Mouse (Mus musculus): ENCODE data around the gene Rnf220. TPM values are rescaled to one million over a fixed set of nuclear protein-coding genes. Genes with fewer than 3 reads are reported as not detected.
A peak's percentile ranks its signal among the peaks of the same experiment; 100 is the strongest.

Rnf220 gene
- polyA plus RNA-seq, 1 experiment from 2014 or later = 76.0 TPM

DNA sequence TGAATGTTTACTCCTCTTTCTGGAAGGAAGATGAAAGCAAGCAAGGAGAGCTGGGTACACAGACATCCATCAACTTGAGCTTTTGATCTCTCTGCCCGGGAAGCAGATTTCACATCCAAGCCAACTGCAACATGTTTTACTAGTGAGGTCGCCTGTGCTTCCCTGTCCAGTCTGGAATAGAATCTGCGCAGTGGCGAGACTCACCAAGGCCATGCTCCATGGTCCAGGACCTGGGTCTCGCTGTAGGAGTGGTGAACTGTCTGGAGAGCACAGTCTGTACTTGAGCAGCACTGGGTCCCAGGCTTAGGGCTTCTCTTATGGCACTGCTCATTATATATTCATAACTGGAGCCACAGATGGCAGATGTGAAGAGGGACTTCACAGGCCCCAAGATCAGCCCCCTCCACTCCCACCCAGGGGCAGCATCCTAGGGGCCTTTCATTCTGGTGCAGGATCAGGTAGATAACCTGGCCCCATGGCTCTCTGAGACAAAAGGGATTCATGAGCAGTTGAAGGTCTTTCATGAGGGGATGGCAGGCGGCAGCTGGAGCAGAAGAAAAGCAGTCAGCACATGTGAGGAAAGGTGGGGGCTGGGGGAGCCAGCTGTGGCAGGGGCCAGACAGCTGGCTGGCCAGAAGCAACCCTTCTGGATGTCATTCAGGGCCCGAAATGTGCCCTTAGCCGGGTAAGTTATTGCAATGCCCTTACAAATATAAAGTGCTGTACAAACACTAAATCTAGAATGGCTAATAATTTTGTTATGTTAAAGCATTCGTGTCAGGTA is 30.5 kb upstream of the Rnf220 start:
- Histone ChIP-seq H3K27me3 (ENCODE audit: insufficient read depth, low read length) (peaks cover 16% of the 10 kb centered on the region; the same call in 1 of the 2 replicates), H3K4me2 (replicated peaks; ENCODE audit: low read depth, low read length) (no peak overlapping the region), H3K36me3 (ENCODE audit: insufficient read depth, low read length) (no peaks in the 10 kb centered on the region), H3K4me1 (ENCODE audit: insufficient read depth, low read length) (no peaks in the 10 kb centered on the region), H3K4me3 (ENCODE audit: low read length) (no peak overlapping the region), H3K9ac (replicated peaks; ENCODE audit: low read length) (no peak overlapping the region), H3K9me3 (ENCODE audit: low read length) (no peaks in the 10 kb centered on the region), H3K27ac (ENCODE audit: low read length) (no peak overlapping the region)
- WGBS = 44% methylated on average over 9 of the region's 9 CpGs
- no peak for ATAC-seq (ENCODE audit: low FRiP score, low TSS enrichment)

DNA sequence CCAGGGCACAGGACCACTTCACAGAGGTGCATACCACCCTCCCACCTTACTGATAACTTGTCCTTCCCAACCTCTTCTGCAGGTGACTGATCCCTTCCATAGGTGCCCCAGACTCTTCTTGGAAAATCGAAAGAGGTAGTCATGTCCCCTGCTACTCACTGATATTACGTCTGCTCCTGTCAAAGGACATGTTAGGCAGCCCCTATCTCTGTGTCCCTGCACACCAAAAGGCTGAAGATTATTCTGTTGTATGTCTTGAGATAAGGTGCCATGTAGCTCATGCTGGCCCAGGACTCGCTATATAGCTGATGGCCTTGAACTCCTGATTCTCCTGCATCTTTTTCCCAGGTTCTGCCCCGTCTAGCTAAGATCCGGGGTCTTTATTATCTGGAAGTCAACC is 29.1 kb upstream of the Rnf220 start:
- no peaks in the 10 kb centered on the region for H3K36me3 ChIP-seq (ENCODE audit: insufficient read depth, low read length)
- 92% methylated on average over 5 of the region's 5 CpGs for WGBS
- H3K27me3 ChIP-seq (ENCODE audit: insufficient read depth, low read length) = peaks cover 16% of the 10 kb centered on the region; the same call in 1 of the 2 replicates
- no peak overlapping the region for H3K9ac ChIP-seq (replicated peaks; ENCODE audit: low read length)
- ATAC-seq (ENCODE audit: low FRiP score, low TSS enrichment) = no peak
- no peak overlapping the region for H3K4me3 ChIP-seq (ENCODE audit: low read length)
- H3K27ac ChIP-seq (ENCODE audit: low read length) = no peak overlapping the region
- H3K9me3 ChIP-seq (ENCODE audit: low read length) = no peaks in the 10 kb centered on the region
- H3K4me2 ChIP-seq (replicated peaks; ENCODE audit: low read depth, low read length) = no peak overlapping the region
- no peaks in the 10 kb centered on the region for H3K4me1 ChIP-seq (ENCODE audit: insufficient read depth, low read length)

DNA sequence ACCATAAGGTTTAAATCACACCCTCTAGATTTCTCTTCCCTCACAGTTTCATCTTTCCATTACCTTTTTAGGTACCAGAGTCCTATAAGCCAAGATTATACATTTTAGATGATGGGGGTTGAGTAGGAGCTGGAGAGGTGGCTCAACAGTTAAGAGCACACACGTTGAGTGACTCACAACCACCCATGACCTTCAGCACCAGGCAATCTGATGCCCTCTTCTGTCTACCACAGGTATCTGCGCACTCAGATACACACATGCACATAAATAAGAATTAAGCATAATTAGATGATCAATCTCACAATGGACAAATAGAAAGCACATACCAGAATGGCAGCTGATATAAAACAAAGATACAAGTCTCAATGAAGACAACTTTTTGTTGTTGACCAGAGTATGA is 24.5 kb upstream of the Rnf220 start:
- Histone ChIP-seq H3K9ac (replicated peaks; ENCODE audit: low read length) (no peak overlapping the region), H3K27me3 (ENCODE audit: insufficient read depth, low read length) (peaks cover 17% of the 10 kb centered on the region), H3K36me3 (ENCODE audit: insufficient read depth, low read length) (no peaks in the 10 kb centered on the region), H3K4me3 (ENCODE audit: low read length) (no peak overlapping the region), H3K27ac (ENCODE audit: low read length) (no peak overlapping the region), H3K9me3 (ENCODE audit: low read length) (no peaks in the 10 kb centered on the region), H3K4me1 (ENCODE audit: insufficient read depth, low read length) (no peaks in the 10 kb centered on the region), H3K4me2 (replicated peaks; ENCODE audit: low read depth, low read length) (no peak overlapping the region)
- ATAC-seq (ENCODE audit: low FRiP score, low TSS enrichment) = no peak
- 69% methylated on average over 2 of the region's 2 CpGs for WGBS

DNA sequence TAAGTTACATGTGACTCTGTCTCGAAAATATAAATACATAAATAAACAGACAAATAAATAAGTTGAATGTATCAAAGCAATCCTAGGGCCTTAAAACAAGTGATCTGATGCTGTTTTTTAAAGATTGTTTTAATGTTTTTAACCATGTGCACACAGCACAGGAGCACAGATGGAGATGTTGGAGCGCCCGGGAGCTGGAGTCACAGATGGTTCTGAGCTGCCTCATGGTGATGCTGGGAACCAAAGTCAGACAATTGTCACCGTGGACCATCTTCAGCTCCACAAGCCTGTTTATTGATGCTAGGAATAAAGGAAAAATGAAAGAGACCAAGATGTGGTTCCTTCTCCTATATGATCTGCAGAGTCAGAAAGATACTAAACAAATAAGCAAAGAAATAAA is 21.4 kb upstream of the Rnf220 start:
- Histone ChIP-seq H3K9me3 (ENCODE audit: low read length) (no peaks in the 10 kb centered on the region), H3K4me1 (ENCODE audit: insufficient read depth, low read length) (no peaks in the 10 kb centered on the region), H3K4me2 (replicated peaks; ENCODE audit: low read depth, low read length) (no peak overlapping the region), H3K27me3 (ENCODE audit: insufficient read depth, low read length) (peaks cover 5% of the 10 kb centered on the region; the same call in 1 of the 2 replicates), H3K27ac (ENCODE audit: low read length) (no peak overlapping the region), H3K36me3 (ENCODE audit: insufficient read depth, low read length) (no peaks in the 10 kb centered on the region), H3K9ac (replicated peaks; ENCODE audit: low read length) (no peak overlapping the region), H3K4me3 (ENCODE audit: low read length) (no peak overlapping the region)
- 88% methylated on average over 4 of the region's 4 CpGs for WGBS
- ATAC-seq (ENCODE audit: low FRiP score, low TSS enrichment) = no peak

DNA sequence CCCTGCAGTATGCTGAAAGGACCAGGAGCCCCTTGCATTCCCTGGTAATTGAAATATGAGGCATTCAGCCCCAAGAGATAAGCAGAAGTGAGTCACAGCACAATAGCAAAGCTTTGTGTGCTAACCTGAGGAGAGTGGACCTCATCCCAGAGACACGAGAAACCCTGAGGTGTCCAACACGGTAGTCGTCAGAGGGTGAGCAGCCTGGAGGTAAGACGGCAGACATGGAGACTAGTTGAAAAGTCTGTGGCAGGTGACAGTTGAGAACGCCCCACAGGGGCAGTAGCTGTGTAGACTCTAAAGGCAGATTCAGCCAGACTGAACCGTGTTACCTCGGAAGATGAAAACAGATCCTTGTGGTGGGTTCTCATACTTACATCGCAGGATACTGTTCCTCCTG is 2.2 kb upstream of the Rnf220 start:
- peaks cover 6% of the 10 kb centered on the region; the same call in 1 of the 2 replicates for H3K9me3 ChIP-seq (ENCODE audit: low read length)
- H3K36me3 ChIP-seq (ENCODE audit: insufficient read depth, low read length) = no peaks in the 10 kb centered on the region
- no peak for ATAC-seq (ENCODE audit: low FRiP score, low TSS enrichment)
- H3K27me3 ChIP-seq (ENCODE audit: insufficient read depth, low read length) = peaks cover 47% of the 10 kb centered on the region
- 89% methylated on average over 8 of the region's 8 CpGs for WGBS
- no peak overlapping the region for H3K9ac ChIP-seq (replicated peaks; ENCODE audit: low read length)
- no peak overlapping the region for H3K27ac ChIP-seq (ENCODE audit: low read length)
- no peak overlapping the region for H3K4me3 ChIP-seq (ENCODE audit: low read length)
- peaks cover 25% of the 10 kb centered on the region for H3K4me1 ChIP-seq (ENCODE audit: insufficient read depth, low read length)
- no peak overlapping the region for H3K4me2 ChIP-seq (replicated peaks; ENCODE audit: low read depth, low read length)

DNA sequence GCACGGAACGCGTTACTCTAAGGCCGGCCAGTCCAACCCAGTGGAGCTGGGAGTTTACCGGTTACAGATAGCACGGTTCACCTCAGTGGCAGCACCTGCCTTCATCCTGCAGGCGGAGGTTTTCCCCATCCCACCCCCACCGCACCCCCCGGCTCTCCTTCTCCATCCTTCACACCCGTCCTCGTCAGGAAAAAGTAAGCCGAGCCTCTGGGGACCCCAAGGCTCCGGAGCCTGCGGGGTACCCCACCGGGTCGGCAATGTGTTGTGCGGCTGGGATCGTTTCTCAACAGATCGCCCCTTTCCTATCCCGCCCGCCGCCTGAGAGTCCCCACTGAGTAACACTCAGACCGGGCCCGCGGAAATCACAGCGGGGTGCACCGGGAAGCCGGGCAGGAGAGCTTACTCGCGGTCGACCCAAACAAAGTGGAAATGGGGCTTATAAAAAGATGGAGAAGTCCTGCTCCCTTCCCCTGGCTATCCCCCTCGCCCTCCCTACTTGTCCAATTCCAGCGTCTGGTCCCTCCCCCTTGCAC is 917 bp downstream of the Rnf220 start:
- Histone ChIP-seq H3K27ac (ENCODE audit: low read length) (no peak overlapping the region), H3K4me3 (ENCODE audit: low read length) (peak overlapping the region; percentile 52), H3K27me3 (ENCODE audit: insufficient read depth, low read length) (peaks cover 68% of the 10 kb centered on the region), H3K9ac (replicated peaks; ENCODE audit: low read length) (peak overlapping the region; percentile 55; the same call in 1 of the 2 replicates), H3K4me2 (replicated peaks; ENCODE audit: low read depth, low read length) (peak overlapping the region; percentile 88), H3K9me3 (ENCODE audit: low read length) (no peaks in the 10 kb centered on the region), H3K36me3 (ENCODE audit: insufficient read depth, low read length) (no peaks in the 10 kb centered on the region), H3K4me1 (ENCODE audit: insufficient read depth, low read length) (peaks cover 29% of the 10 kb centered on the region)
- under 1% methylated on average over 33 of the region's 33 CpGs for WGBS
- ATAC-seq (ENCODE audit: low FRiP score, low TSS enrichment) = no peak

DNA sequence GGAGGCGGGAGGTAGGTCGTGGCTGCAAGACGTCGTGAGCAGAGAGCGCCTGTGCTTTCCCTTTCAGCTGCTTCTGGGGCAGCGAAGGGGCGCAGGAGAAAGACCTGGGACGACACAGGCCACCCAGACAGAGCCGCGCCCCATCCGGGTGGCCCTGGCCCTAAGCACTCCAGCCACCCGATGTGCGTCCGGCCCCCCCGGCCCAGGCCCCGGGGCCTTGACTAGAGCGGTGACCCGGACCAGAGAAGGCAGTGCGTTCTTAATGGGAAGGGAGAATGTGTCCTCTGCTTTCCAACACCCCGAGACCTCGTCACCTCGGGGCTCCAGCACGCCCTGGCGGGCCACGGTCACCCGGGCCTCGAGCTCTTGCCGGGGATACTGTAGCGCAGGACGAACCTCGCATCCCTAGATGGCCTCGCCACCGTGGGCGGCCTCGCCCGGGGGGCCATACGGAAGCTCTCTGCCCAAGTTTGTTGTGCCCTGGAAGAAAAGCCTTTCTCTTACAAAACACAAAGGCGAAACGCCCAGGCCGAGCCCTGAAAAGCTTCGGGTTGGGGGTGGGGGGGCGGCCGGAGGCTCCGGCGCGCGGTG is 1.8 kb downstream of the Rnf220 start:
- Histone ChIP-seq H3K9ac (replicated peaks; ENCODE audit: low read length) (peak overlapping the region; percentile 50), H3K27me3 (ENCODE audit: insufficient read depth, low read length) (peaks cover 78% of the 10 kb centered on the region), H3K27ac (ENCODE audit: low read length) (no peak overlapping the region), H3K4me1 (ENCODE audit: insufficient read depth, low read length) (peaks cover 29% of the 10 kb centered on the region), H3K4me2 (replicated peaks; ENCODE audit: low read depth, low read length) (peak overlapping the region; percentile 88), H3K9me3 (ENCODE audit: low read length) (no peaks in the 10 kb centered on the region), H3K36me3 (ENCODE audit: insufficient read depth, low read length) (no peaks in the 10 kb centered on the region), H3K4me3 (ENCODE audit: low read length) (peak overlapping the region; percentile 44)
- ATAC-seq (ENCODE audit: low FRiP score, low TSS enrichment) = peak; percentile 60; the same call in 1 of the 2 replicates
- under 1% methylated on average over 47 of the region's 47 CpGs for WGBS

DNA sequence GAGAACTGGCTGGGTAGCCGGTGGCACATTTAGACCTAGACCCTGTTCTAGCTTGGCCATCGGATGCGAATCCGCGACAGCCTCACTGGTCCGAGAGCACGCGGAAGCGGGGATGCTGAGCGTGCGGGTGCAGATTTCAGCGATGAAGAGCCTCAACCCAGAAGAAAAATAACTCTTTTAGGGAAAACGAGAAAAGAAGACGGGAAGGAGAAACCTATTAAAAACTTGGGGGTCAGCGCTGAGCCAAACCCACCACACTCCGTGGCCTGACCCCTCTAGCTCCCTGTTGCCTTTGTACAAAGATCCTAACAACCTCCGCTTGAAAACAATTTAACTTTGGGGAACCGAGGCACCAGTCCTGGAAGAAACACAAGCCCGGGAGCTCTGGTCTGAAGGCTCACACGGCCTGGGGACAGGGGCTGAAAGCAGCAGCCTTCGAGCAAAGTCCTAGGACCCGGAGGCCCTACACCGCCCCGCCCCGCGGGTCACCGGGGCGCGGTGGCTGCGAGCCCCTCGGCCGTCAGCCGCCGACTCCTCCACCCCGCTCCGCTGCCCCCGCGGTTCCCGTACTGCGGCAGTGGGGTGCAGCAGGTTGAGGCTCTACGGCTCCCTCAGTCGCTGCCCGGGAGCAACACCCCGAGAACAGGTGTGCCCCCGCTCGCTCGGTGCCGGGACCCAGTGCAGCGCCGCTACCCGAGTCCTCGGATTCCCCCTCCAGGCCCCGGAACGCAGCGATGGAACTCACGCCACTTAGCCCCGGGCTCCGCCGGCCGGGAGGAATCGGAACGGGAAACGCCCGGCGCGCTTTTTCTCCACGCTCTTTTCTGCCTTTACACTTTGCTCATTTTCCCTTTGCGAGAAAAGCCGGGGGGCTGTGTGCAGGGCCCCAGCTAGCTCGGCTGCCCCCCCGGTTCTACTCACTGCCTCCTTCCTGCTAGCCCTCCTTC is 2.7 kb downstream of the Rnf220 start:
- Histone ChIP-seq H3K4me1 (ENCODE audit: insufficient read depth, low read length) (peaks cover 29% of the 10 kb centered on the region), H3K27ac (ENCODE audit: low read length) (no peak overlapping the region), H3K9me3 (ENCODE audit: low read length) (no peaks in the 10 kb centered on the region), H3K36me3 (ENCODE audit: insufficient read depth, low read length) (no peaks in the 10 kb centered on the region), H3K4me2 (replicated peaks; ENCODE audit: low read depth, low read length) (peak overlapping the region; percentile 88), H3K4me3 (ENCODE audit: low read length) (peak overlapping the region; percentile 44), H3K27me3 (ENCODE audit: insufficient read depth, low read length) (peaks cover 86% of the 10 kb centered on the region), H3K9ac (replicated peaks; ENCODE audit: low read length) (peak overlapping the region; percentile 50)
- ATAC-seq (ENCODE audit: low FRiP score, low TSS enrichment) = no peak
- under 1% methylated on average over 67 of the region's 71 CpGs for WGBS

DNA sequence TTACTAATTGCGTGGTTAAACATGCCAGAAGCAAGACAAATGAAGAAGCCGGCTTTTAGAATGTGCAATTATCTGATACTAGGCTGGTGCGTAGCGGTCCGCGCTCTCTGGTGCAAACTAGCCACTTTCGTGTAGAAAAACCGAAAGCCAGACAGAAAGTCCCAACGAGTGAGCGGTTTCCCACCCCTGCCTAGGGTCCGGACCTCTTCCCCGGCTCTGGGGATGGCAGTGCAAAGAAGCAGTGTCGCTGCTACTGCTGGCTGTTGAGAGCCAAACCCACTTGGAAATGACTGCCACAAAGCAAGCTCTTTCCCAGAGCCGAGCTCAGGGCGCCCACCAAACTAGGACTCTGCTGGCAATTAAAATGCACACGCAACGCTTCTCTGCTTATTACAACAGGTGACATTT is 3.7 kb downstream of the Rnf220 start:
- Histone ChIP-seq H3K27me3 (ENCODE audit: insufficient read depth, low read length) (peaks cover 86% of the 10 kb centered on the region), H3K9ac (replicated peaks; ENCODE audit: low read length) (no peak overlapping the region), H3K36me3 (ENCODE audit: insufficient read depth, low read length) (no peaks in the 10 kb centered on the region), H3K9me3 (ENCODE audit: low read length) (no peaks in the 10 kb centered on the region), H3K27ac (ENCODE audit: low read length) (no peak overlapping the region), H3K4me3 (ENCODE audit: low read length) (peak overlapping the region; percentile 5; the same call in 1 of the 2 replicates), H3K4me2 (replicated peaks; ENCODE audit: low read depth, low read length) (no peak overlapping the region), H3K4me1 (ENCODE audit: insufficient read depth, low read length) (peaks cover 29% of the 10 kb centered on the region)
- WGBS = 4% methylated on average over 17 of the region's 17 CpGs
- no peak for ATAC-seq (ENCODE audit: low FRiP score, low TSS enrichment)

Data from kidney, embryonic 16.5 days (tissue).